Mouse (Mus musculus) embryonic facial prominence, embryonic 10.5 days (tissue): ENCODE measurements around the gene Slc13a4. TPM values are rescaled to one million over a fixed set of nuclear protein-coding genes. Genes with fewer than 3 reads are reported as not detected.

Experiments used
- DNase-seq: peaks from one replicate; pipeline ENCODE4 v3.0.0-alpha.2; 2017; ENCODE audit warnings: low spot score
- H3K27ac ChIP-seq: fragments of 300-500 bp; sonication (generic); replicated peaks from 2 replicates; pipeline ENCODE4 v1.5.1; 2016; ENCODE audit warnings: mild to moderate bottlenecking
- H3K27me3 ChIP-seq: fragments of 300-500 bp; sonication (generic); replicated peaks from 2 replicates; pipeline ENCODE4 v1.6.1; 2016; ENCODE audit warnings: low read depth, mild to moderate bottlenecking; ENCODE audit not compliant: poor library complexity, severe bottlenecking
- H3K36me3 ChIP-seq: fragments of 300-500 bp; sonication (generic); replicated peaks from 2 replicates; pipeline ENCODE4 v1.6.1; 2016; ENCODE audit warnings: mild to moderate bottlenecking, moderate library complexity
- H3K4me1 ChIP-seq: fragments of 300-500 bp; sonication (generic); 2 replicates; pipeline ENCODE4 v1.6.1; 2016
- H3K4me3 ChIP-seq: fragments of 300-500 bp; sonication (generic); 2 replicates; pipeline ENCODE4 v1.5.1; 2016; ENCODE audit warnings: mild to moderate bottlenecking, moderate library complexity
- H3K9me3 ChIP-seq: fragments of 300-500 bp; sonication (generic); 2 replicates; pipeline ENCODE4 v1.6.1; 2016; ENCODE audit warnings: mild to moderate bottlenecking
- WGBS: fragments of 180-500 bp; shearing (Covaris S2); methylation state at CpG from one replicate; pipeline ENCODE4 v1.1.7; 2016; 5-methylcytosine and 5-hydroxymethylcytosine counted together
- polyA plus RNA-seq: library from polyadenylated mRNA; unstranded; fragments of >200 nt; fragmentation: Nextera tagmentation; extraction: Ambion mirVana; gene quantifications from 2 replicates; pipeline ENCODE4 v1.2.1, GENCODE M21; 2016

Gene Slc13a4
- polyA plus RNA-seq, 1 experiment from 2014 or later = 0.50 TPM

DNA sequence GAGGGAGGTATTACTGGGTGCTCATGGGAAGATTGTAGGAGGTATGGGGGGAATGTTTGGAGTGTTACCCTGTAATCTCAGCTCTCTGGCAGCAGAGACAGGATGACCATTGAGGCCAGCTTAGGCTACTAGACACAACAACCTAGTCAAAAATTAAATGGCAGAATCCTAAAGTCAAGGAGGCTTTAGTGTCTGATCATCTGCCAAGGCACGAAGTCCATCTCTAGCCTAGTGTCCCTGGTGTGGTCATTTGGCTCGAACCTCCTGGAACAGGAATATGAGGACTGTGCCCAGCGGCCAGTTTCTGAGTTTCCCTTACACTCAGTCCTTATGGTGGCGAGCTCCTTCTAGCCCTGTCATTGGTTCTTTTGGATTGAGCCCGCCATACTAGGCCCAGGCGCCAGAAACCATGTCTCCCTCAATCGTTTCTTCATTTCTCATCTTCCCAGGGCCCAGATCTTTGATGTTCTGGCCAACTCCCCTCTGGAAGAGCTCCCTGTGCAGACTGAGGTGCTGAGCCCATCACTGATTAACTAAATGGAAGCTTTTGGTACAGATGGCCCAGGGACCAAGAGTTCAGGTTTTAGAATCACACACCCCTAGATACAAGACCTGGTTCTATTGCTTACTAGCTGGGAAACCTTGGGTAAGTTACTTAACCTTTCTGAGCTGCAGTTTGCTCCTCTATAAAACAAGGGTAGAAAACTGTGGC, 10.3 kb downstream of the Slc13a4 start:
- Histone ChIP-seq H3K4me3 (no peak overlapping the region), H3K9me3 (no peaks in the 10 kb centered on the region), H3K36me3 (no peaks in the 10 kb centered on the region), H3K27me3 (no peaks in the 10 kb centered on the region), H3K4me1 (0 out of 2 replicates have a peak, but pooled peaks cover 4% of the 10 kb centered on the region), H3K27ac (no peak overlapping the region)
- 89% methylated on average over 7 of the region's 7 CpGs for WGBS
- no peak for DNase-seq

DNA sequence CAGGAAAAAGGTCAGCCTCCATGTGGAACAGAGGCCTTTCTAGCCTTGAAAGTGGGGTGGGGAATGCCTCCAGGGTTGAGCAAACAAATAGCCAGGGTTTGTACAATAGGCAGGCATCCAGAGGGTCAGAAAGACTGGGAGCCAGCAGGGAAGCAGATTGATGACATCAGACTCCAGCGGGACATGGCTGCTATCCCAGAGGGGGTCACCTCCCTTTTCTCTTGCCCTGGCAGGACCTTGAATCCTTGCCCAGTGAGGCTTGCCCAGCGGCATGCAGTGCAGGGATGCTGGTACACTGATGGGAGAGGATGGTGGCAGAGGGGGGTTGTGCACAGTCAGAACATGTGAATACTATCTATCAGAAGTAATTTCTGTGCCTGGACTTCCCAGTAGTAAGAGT, 10.9 kb downstream of the Slc13a4 start:
- Histone ChIP-seq H3K36me3 (no peaks in the 10 kb centered on the region), H3K27ac (no peak overlapping the region), H3K27me3 (no peaks in the 10 kb centered on the region), H3K9me3 (no peaks in the 10 kb centered on the region), H3K4me3 (no peak overlapping the region), H3K4me1 (0 out of 2 replicates have a peak, but pooled peaks cover 4% of the 10 kb centered on the region)
- DNase-seq = no peak
- 57% methylated on average over 2 of the region's 2 CpGs for WGBS

DNA sequence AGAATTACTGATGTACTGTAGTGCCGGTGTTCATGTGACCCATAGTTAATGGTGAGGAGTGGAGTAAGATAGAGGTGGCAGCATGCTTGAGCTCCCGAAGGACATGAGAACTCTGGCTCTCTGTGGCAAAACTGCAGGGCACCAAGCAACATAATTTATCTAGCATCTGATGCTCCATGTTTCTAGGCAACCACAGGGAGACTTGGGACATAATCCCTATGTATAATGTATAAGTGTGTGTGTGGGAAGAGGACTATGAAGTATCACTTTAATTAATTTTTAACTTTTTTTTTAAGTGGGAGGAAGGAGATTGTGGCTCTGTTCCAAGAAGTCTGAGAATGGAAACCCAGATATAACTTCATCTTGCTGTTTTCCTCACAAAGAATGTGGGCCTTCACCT, 13.0 kb downstream of the Slc13a4 start:
- no peak for DNase-seq
- Histone ChIP-seq H3K9me3 (no peaks in the 10 kb centered on the region), H3K36me3 (no peaks in the 10 kb centered on the region), H3K27ac (no peak overlapping the region), H3K4me1 (0 out of 2 replicates have a peak, but pooled peaks cover 4% of the 10 kb centered on the region), H3K27me3 (no peaks in the 10 kb centered on the region), H3K4me3 (no peak overlapping the region)
- WGBS = 93% methylated on average over 2 of the region's 2 CpGs

DNA sequence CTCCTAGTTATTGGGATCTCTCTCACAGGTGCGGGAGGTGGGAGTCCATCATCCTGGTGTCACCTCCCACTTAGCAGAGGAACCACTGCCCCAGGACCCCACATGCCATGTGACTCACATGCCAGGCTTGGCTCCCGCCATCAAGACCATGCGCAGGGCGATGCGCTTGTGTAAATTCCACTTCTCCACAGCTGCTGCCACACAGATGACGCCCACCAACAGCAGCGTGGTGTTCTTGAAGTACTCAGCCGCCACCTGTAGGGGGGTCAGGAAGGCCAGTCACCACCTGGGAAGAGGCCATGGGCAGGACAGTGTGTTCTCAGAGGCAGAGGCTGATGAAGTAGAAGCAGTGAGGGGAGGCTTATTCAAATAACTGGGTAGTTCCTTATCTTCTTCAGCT, 18.3 kb downstream of the Slc13a4 start:
- H3K4me3 ChIP-seq = no peak overlapping the region
- DNase-seq = no peak
- no peak overlapping the region for H3K27ac ChIP-seq
- 92% methylated on average over 8 of the region's 8 CpGs for WGBS
- H3K27me3 ChIP-seq = no peaks in the 10 kb centered on the region
- H3K4me1 ChIP-seq = peaks cover 14% of the 10 kb centered on the region
- H3K9me3 ChIP-seq = no peaks in the 10 kb centered on the region
- H3K36me3 ChIP-seq = no peaks in the 10 kb centered on the region

DNA sequence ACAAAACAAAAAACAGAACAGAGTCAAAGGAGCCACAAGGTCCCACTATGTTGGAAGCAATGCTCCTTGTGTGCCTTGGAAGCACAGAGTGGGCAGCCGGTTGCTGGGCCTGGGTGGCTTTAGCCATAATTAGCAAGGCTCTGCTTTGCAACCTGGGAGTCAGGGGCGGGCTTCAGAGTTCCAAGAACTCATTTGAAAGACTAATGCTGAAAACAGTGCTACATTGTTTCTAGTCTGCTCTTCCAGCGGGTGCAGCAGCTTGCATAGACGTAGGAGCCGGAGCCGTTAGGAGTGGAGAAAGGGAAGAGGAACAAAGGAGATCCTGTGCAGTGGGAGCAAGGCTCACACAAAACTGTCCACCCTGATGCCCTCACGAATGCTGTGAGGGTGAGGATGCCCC, 19.0 kb downstream of the Slc13a4 start:
- 24% methylated on average over 7 of the region's 7 CpGs for WGBS
- Histone ChIP-seq H3K27ac (peak overlapping the region; percentile 57), H3K9me3 (no peaks in the 10 kb centered on the region), H3K4me3 (no peak overlapping the region), H3K4me1 (peaks cover 14% of the 10 kb centered on the region), H3K27me3 (no peaks in the 10 kb centered on the region), H3K36me3 (no peaks in the 10 kb centered on the region)
- peak; percentile 16 for DNase-seq

DNA sequence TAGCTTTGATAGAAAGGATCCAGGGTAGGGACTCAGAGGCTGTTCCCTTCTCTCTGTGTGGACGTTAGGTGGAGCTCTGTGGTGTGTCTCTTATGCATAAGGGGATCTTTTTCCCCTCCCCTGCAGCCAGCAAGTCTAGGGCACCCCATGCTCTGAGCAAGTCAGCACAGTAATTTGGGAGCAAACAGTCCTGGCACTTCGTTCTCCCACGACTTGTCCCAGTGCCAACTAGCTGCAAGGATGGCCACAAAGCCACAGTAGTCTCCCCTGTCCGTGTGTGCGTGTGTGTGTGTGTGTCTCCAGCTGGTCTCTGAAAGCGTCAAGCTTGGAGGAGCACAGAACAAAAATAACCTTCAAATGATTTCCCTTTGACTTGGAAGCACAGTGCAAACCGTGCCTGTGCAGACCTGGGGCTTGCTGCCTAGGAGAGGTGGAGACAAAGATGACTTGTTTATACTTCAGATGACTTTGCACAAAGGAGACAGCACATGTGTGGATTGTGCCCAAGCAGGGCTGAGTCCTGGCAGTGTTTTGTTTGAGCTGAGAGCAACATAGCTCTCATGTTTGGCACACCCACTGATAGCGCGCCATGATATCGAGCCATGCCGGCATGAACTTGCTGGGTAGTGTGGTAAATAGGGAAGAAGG, 19.7 kb downstream of the Slc13a4 start:
- no peak for DNase-seq
- H3K4me1 ChIP-seq = peaks cover 14% of the 10 kb centered on the region
- H3K27ac ChIP-seq = peak overlapping the region; percentile 57
- no peaks in the 10 kb centered on the region for H3K9me3 ChIP-seq
- no peaks in the 10 kb centered on the region for H3K27me3 ChIP-seq
- no peaks in the 10 kb centered on the region for H3K36me3 ChIP-seq
- 76% methylated on average over 11 of the region's 11 CpGs for WGBS
- no peak overlapping the region for H3K4me3 ChIP-seq

DNA sequence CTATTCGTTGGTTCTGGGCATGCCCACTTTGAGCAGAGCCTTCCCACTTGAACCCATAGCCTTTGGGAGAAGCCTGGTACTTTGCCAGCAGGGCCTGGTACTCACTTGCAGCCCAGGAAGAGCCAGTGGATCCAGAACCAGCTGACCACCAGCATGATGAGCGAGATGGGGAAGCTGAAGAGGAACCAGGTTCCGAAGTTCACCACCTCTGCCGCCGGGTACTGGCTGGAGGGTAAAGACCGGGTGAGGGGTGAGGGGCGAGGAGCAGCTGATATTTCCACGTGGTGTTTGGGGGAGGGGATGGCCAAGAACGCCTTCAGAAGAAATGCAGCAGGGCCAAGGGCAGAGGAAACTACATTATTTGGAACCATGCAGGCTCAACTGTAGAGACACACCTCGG, 28.6 kb downstream of the Slc13a4 start:
- Histone ChIP-seq H3K27ac (no peak overlapping the region), H3K27me3 (no peaks in the 10 kb centered on the region), H3K4me1 (peaks cover 6% of the 10 kb centered on the region), H3K9me3 (no peaks in the 10 kb centered on the region), H3K4me3 (no peak overlapping the region), H3K36me3 (no peaks in the 10 kb centered on the region)
- DNase-seq = no peak
- 77% methylated on average over 10 of the region's 10 CpGs for WGBS

DNA sequence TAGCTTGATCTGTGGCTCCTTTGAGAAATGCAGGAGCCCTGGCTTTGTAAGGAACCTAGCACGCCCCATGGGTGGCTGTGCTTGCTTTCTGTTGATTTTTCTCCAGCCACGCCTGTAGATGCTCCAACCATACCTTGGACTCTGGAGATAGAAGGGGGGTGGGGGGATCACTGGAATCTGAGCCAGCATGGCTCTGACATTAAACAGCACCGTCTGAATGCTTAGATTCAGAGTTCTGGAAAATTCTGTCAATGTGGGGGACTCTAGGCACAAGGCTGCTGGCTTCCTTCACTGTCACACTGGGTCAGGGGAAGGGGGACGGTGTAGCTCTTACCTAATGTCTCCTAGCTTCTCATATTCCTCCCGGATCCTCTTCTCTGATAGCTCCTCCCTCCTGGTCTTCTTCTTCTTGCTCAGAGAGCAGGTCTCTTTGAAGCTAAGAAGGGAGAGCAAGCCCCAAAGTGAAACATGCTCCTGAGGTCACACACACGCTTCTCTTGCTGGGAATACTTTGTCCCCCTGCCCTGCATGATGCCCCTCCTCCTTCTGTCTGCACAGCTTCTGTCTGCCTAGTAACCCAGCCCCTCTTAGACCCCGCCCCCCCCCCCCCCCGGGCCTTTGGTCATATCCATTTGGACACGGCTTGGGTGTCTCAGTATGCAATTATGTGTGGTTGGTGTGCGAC, 29.9 kb downstream of the Slc13a4 start:
- H3K4me1 ChIP-seq = peaks cover 6% of the 10 kb centered on the region
- no peaks in the 10 kb centered on the region for H3K9me3 ChIP-seq
- H3K27me3 ChIP-seq = no peaks in the 10 kb centered on the region
- DNase-seq = no peak
- no peaks in the 10 kb centered on the region for H3K36me3 ChIP-seq
- H3K4me3 ChIP-seq = no peak overlapping the region
- WGBS = 72% methylated on average over 10 of the region's 10 CpGs
- peak overlapping the region; percentile 11; the same call in 1 of the 2 replicates for H3K27ac ChIP-seq

DNA sequence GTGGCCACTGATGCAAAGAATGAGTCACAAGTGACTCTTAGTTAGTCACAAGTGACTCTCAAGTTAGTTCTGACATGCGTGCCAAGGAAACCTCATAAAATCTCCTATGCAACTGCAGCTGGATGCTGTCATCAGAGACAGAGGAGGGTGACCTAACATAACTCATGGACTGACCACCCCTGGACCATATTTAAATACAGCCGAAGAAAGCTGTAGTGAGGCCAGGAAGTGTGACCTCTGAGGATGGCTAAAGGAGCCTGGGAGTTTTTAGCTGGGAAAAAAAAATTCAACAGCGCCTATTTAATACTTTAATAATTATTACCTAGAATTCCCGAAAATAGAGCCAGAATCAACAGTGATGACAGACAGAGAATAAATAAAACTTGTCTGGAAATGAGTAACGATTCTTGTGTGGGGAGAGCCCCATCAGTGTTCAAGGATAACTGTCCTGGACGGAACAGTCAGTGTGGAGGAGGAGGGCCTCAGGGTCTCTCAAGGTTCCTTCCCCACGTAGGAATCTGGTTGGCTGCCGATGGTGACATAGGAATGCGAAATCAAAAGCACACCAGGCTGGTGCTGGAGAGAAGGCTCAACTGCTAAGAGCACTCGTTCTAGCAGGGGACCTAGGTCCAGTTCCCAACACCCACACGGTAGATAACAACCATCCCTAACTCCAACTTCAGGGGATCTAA, 34.4 kb downstream of the Slc13a4 start:
- no peaks in the 10 kb centered on the region for H3K27me3 ChIP-seq
- DNase-seq = no peak
- H3K27ac ChIP-seq = no peak overlapping the region
- H3K4me3 ChIP-seq = no peak overlapping the region
- no peaks in the 10 kb centered on the region; the same call in 1 of the 2 replicates for H3K9me3 ChIP-seq
- 79% methylated on average over 11 of the region's 11 CpGs for WGBS
- H3K36me3 ChIP-seq = no peaks in the 10 kb centered on the region
- H3K4me1 ChIP-seq = peaks cover 6% of the 10 kb centered on the region

DNA sequence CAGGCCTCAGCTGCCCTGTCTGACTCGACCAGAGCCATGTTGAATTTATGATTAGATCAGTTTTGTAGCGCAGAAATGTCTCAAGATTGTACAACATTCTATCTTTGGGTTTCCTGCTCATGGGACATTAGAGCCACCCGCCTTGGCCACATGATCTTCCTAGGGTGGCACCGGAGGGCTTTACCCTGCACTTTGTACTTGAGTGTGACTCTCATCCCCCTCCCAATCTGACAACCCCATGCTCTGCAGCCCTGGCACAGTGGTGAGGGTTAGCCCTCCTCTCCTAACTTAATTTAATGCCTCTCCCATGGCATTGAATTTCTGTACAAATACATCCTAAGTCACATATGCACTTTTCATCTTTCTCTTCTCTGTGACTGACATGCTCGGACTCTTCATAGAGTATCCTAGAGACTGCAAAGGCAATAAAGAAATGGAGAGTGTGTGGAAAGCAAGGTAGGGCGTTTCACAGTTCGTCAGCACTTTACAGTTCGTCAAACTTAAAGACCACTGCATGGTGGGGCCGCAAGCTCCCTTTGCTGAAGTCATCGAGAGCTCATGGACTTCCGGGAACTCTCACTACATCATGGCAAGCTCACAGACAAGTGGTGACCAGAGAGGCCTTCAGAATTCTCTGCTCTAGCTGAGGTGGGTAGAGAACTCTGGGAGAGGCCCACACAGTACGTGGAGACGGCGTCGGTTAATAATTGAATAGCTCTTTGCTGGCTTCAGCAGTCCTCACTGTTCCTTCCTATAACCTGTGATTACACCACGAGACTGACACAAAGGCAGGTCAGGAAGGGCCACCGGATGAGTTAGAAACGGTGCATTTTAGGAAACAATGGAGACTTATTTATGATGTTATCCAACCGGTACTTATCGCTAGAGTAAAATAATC, 35.8 kb downstream of the Slc13a4 start:
- no peaks in the 10 kb centered on the region for H3K4me1 ChIP-seq
- H3K9me3 ChIP-seq = no peaks in the 10 kb centered on the region; the same call in 1 of the 2 replicates
- WGBS = 87% methylated on average over 20 of the region's 20 CpGs
- no peaks in the 10 kb centered on the region for H3K36me3 ChIP-seq
- no peaks in the 10 kb centered on the region for H3K27me3 ChIP-seq
- no peak overlapping the region for H3K4me3 ChIP-seq
- no peak for DNase-seq
- no peak overlapping the region for H3K27ac ChIP-seq

DNA sequence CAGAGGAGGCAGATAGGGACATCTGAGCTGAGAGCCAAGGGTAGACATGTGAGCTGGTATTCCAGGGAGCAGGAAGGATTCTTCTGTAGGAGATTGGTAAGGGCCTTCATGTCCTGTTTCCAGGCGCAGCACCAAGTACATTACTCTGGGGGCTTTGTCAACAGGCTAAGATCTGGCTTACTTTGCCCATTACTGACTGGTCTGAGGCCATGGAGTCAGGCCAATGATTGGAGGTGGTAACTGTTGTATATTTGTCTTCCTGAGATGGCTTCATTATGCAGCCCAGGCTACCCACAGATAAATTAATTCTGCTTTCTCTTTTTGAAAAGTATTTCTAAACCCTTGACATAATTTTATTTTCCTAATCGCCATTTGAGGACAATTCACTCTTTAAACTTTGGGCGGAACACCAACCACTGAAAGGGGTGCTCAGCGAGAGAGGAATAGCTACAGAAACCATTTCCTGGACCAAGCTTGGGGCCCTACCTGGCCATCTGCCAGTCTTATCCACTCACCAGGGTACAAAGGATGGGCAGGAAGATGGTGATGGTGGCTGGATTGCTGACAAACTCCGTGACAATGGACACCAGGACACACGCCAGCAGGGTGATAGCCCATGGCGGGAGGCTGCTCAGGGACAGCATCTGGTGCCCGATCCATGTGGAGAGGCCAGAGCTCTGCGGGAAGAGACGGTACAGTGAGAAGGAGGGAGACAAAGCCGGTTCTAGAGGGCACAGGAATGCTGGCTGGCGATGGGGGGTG, 36.7 kb downstream of the Slc13a4 start:
- no peak for DNase-seq
- no peaks in the 10 kb centered on the region for H3K27me3 ChIP-seq
- H3K4me3 ChIP-seq = no peak overlapping the region
- no peaks in the 10 kb centered on the region for H3K4me1 ChIP-seq
- H3K36me3 ChIP-seq = 0 out of 2 replicates have a peak, but pooled peaks cover 7% of the 10 kb centered on the region
- H3K27ac ChIP-seq = no peak overlapping the region
- WGBS = 91% methylated on average over 12 of the region's 12 CpGs
- no peaks in the 10 kb centered on the region; the same call in 1 of the 2 replicates for H3K9me3 ChIP-seq
